In the genomic region with DNA sequence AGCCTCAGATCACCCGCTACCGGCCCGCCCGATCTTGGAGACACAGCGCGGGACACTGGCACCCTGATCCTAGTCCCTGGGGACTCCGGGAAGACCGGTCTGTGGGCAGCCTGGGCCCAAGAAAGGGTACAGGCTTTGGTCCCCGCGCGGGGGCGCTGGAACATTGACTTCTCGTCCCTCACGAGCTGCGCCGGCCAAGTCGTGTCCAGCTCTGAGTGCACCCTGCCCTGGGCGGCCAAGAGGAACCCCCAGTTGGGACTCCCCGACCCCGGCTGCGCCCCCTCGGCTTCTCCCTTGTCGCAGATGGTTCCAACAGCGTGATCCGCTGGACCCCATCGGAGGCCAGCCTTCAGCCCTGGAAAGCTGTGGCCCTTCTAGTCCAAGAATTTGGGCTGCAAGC, we compare ENCODE assay signal across 8 mouse cellular contexts. TPM values are rescaled to one million over a fixed set of nuclear protein-coding genes. Genes with fewer than 3 reads are reported as not detected.
DNase-seq lines count a peak whose midpoint lies in the region; ATAC-seq lines count a peak whose summit lies in the region.

Gene Lyzl4 (minus strand): TSS at position 96 of the 400 bp plus-strand sequence.

- no peak for ATAC-seq in erythroblast, adult 5-6 weeks (replicated peaks; ENCODE audit: low FRiP score, poor library complexity, severe bottlenecking)
- peak; percentile 57; the same call in 1 of the 2 replicates for ATAC-seq in heart, embryonic 15.5 days (replicated peaks; ENCODE audit: insufficient number of reproducible peaks, insufficient read depth, low FRiP score, low read depth)
- peak; percentile 39; the same call in 1 of the 2 replicates for ATAC-seq in liver, embryonic 13.5 days (ENCODE audit: low read depth)
- peak; percentile 76; the same call in 1 of the 2 replicates for ATAC-seq in neural tube, embryonic 12.5 days (ENCODE audit: low FRiP score, low read depth)
- ATAC-seq in stomach, embryonic 16.5 days (ENCODE audit: insufficient read depth, low FRiP score): peak; percentile 78

- H3K4me3 ChIP-seq in erythroblast, embryonic 14.5 days (replicated peaks): peak within 1 kb of the TSS; percentile 28
- H3K4me3 ChIP-seq in forebrain, embryonic 10.5 days: peak within 1 kb of the TSS; percentile 61
- H3K4me3 ChIP-seq in heart, embryonic 15.5 days: peak within 1 kb of the TSS; percentile 53
- H3K4me3 ChIP-seq in liver, embryonic 13.5 days (replicated peaks): peak within 1 kb of the TSS; percentile 49
- peak within 1 kb of the TSS; percentile 45 for H3K4me3 ChIP-seq in neural tube, embryonic 12.5 days
- peak within 1 kb of the TSS; percentile 52 for H3K4me3 ChIP-seq in stomach, embryonic 16.5 days (replicated peaks; ENCODE audit: low read length)

- peak within 1 kb of the TSS; percentile 73 for H3K27ac ChIP-seq in forebrain, embryonic 10.5 days
- H3K27ac ChIP-seq in heart, embryonic 15.5 days: no peak within 1 kb of the TSS
- no peak within 1 kb of the TSS for H3K27ac ChIP-seq in liver, embryonic 13.5 days
- H3K27ac ChIP-seq in neural tube, embryonic 12.5 days: no peak within 1 kb of the TSS
- no peak within 1 kb of the TSS for H3K27ac ChIP-seq in stomach, embryonic 16.5 days (ENCODE audit: low read length)

- peaks cover 2% of the 10 kb centered on the region; the same call in 1 of the 2 replicates for H3K4me1 ChIP-seq in erythroblast, embryonic 14.5 days (ENCODE audit: control insufficient read depth)
- H3K4me1 ChIP-seq in forebrain, embryonic 10.5 days: peaks cover 23% of the 10 kb centered on the region
- peaks cover 21% of the 10 kb centered on the region for H3K4me1 ChIP-seq in heart, embryonic 15.5 days (replicated peaks)
- H3K4me1 ChIP-seq in liver, embryonic 13.5 days (replicated peaks): peaks cover 21% of the 10 kb centered on the region
- H3K4me1 ChIP-seq in neural tube, embryonic 12.5 days: peaks cover 21% of the 10 kb centered on the region
- H3K4me1 ChIP-seq in stomach, embryonic 16.5 days (ENCODE audit: control insufficient read depth, insufficient read depth, low read length): peaks cover 15% of the 10 kb centered on the region

- H3K9ac ChIP-seq in heart, embryonic 15.5 days: peak within 1 kb of the TSS; percentile 48
- H3K9ac ChIP-seq in liver, embryonic 13.5 days: no peak within 1 kb of the TSS
- H3K9ac ChIP-seq in neural tube, embryonic 12.5 days: peak within 1 kb of the TSS; percentile 48
- H3K9ac ChIP-seq in stomach, embryonic 16.5 days (ENCODE audit: low read length): peak within 1 kb of the TSS; percentile 69

- no peaks in the 10 kb centered on the region for H3K36me3 ChIP-seq in erythroblast, embryonic 14.5 days (ENCODE audit: control insufficient read depth)
- H3K36me3 ChIP-seq in forebrain, embryonic 10.5 days (replicated peaks): no peaks in the 10 kb centered on the region
- H3K36me3 ChIP-seq in heart, embryonic 15.5 days: no peaks in the 10 kb centered on the region
- H3K36me3 ChIP-seq in liver, embryonic 13.5 days: no peaks in the 10 kb centered on the region
- H3K36me3 ChIP-seq in neural tube, embryonic 12.5 days: no peaks in the 10 kb centered on the region
- H3K36me3 ChIP-seq in stomach, embryonic 16.5 days (ENCODE audit: control insufficient read depth, insufficient read depth, low read length): no peaks in the 10 kb centered on the region

- H3K4me2 ChIP-seq in heart, embryonic 15.5 days: peak within 1 kb of the TSS; percentile 92
- peak within 1 kb of the TSS; percentile 65 for H3K4me2 ChIP-seq in liver, embryonic 13.5 days
- H3K4me2 ChIP-seq in neural tube, embryonic 12.5 days (replicated peaks): peak within 1 kb of the TSS; percentile 88
- H3K4me2 ChIP-seq in stomach, embryonic 16.5 days (ENCODE audit: low read depth, low read length): peak within 1 kb of the TSS; percentile 97

- no peaks in the 10 kb centered on the region for H3K9me3 ChIP-seq in erythroblast, embryonic 14.5 days (ENCODE audit: control insufficient read depth, low read length)
- no peaks in the 10 kb centered on the region for H3K9me3 ChIP-seq in forebrain, embryonic 10.5 days
- H3K9me3 ChIP-seq in heart, embryonic 15.5 days (replicated peaks): no peaks in the 10 kb centered on the region
- H3K9me3 ChIP-seq in liver, embryonic 13.5 days (replicated peaks): no peaks in the 10 kb centered on the region
- H3K9me3 ChIP-seq in neural tube, embryonic 12.5 days: no peaks in the 10 kb centered on the region
- H3K9me3 ChIP-seq in stomach, embryonic 16.5 days (replicated peaks; ENCODE audit: control insufficient read depth, low read length): no peaks in the 10 kb centered on the region

- under 1% methylated on average over 26 of the region's 26 CpGs for WGBS in forebrain, embryonic 10.5 days
- WGBS in heart, embryonic 15.5 days: under 1% methylated on average over 26 of the region's 26 CpGs
- WGBS in liver, embryonic 13.5 days (ENCODE audit: insufficient replicate concordance): under 1% methylated on average over 26 of the region's 26 CpGs
- under 1% methylated on average over 26 of the region's 26 CpGs for WGBS in neural tube, embryonic 12.5 days
- under 1% methylated on average over 26 of the region's 26 CpGs for WGBS in stomach, embryonic 16.5 days

- H3K27me3 ChIP-seq in erythroblast, embryonic 14.5 days (ENCODE audit: control insufficient read depth): peaks cover 50% of the 10 kb centered on the region
- H3K27me3 ChIP-seq in forebrain, embryonic 10.5 days (ENCODE audit: poor library complexity, severe bottlenecking): peaks cover 82% of the 10 kb centered on the region
- H3K27me3 ChIP-seq in heart, embryonic 15.5 days: peaks cover 78% of the 10 kb centered on the region
- H3K27me3 ChIP-seq in liver, embryonic 13.5 days: peaks cover 68% of the 10 kb centered on the region
- peaks cover 59% of the 10 kb centered on the region for H3K27me3 ChIP-seq in neural tube, embryonic 12.5 days (replicated peaks)
- H3K27me3 ChIP-seq in stomach, embryonic 16.5 days (ENCODE audit: control insufficient read depth, insufficient read depth, low read length): peaks cover 46% of the 10 kb centered on the region

- DNase-seq in forebrain, embryonic 10.5 days (ENCODE audit: extremely low spot score, low spot score): peak; percentile 75
- peak; percentile 86 for DNase-seq in kidney, postnatal 14 days
- peak; percentile 18 for DNase-seq in liver, embryonic 13.5 days

RNA-seq across cellular contexts. Expression of gene Lyzl4, which starts in this region (rescaled TPM):
- not detected in 2 replicates for polyA plus RNA-seq in erythroblast, embryonic 14.5 days (2012)
- not detected in 2 replicates for total RNA-seq in erythroblast, adult 5-6 weeks (2015; ENCODE audit: low replicate concordance)
- total RNA-seq in erythroblast, adult 5-6 weeks (2017; ENCODE audit: low replicate concordance): not detected in 2 replicates
- not detected in 2 replicates for polyA plus RNA-seq in forebrain, embryonic 10.5 days (2016; fragmentation: Nextera tagmentation; extraction: Ambion mirVana)
- polyA plus RNA-seq in heart, embryonic 15.5 days (2015; fragmentation: Nextera tagmentation; extraction: Ambion mirVana): 0.13 and 0.19 TPM in 2 replicates
- 0.14 TPM in 1 of 2 replicates, not detected in the other for polyA plus RNA-seq in liver, embryonic 13.5 days (2015; fragmentation: Nextera tagmentation; extraction: Ambion mirVana)
- not detected in 2 replicates for polyA plus RNA-seq in neural tube, embryonic 12.5 days (2016; fragmentation: Nextera tagmentation; extraction: Ambion mirVana)
- 0.41 TPM in 1 of 2 replicates, not detected in the other for polyA plus RNA-seq in stomach, embryonic 16.5 days (2015; fragmentation: Nextera tagmentation; extraction: Ambion mirVana)

Comparison
In these comparisons a context has a peak if more than half of its experiments do, and no peak if none do; other contexts are left out.
1. Peak in DNase-seq, H3K4me3 ChIP-seq and H3K27ac ChIP-seq in forebrain, embryonic 10.5 days; RNA of the gene not detected or under 1 TPM.
2. Peak in ATAC-seq, H3K4me3 ChIP-seq, H3K9ac ChIP-seq and H3K4me2 ChIP-seq in heart, embryonic 15.5 days; RNA of the gene not detected or under 1 TPM.
3. Peak in DNase-seq, ATAC-seq, H3K4me3 ChIP-seq and H3K4me2 ChIP-seq in liver, embryonic 13.5 days; RNA of the gene not detected or under 1 TPM.
4. Peak in ATAC-seq, H3K4me3 ChIP-seq, H3K9ac ChIP-seq and H3K4me2 ChIP-seq in neural tube, embryonic 12.5 days; RNA of the gene not detected or under 1 TPM.
5. Peak in ATAC-seq, H3K4me3 ChIP-seq, H3K9ac ChIP-seq and H3K4me2 ChIP-seq in stomach, embryonic 16.5 days; RNA of the gene not detected or under 1 TPM.
6. DNase-seq: peak in every context shown above with its lines; median percentile 86 in kidney, postnatal 14 days; 75 in forebrain, embryonic 10.5 days; 18 in liver, embryonic 13.5 days.